Mouse (Mus musculus) heart, embryonic 12.5 days (tissue): ENCODE data around the gene Dnase1l1. TPM values are rescaled to one million over a fixed set of nuclear protein-coding genes. Genes with fewer than 3 reads are reported as not detected.

ENCODE experiments used
- ATAC-seq: fragments of 200-750 bp; cut with Nextera tagmentation; 2 replicates; pipeline ENCODE4 v1.8.0; 2017; ENCODE audit warnings: moderate TSS enrichment, moderate library complexity; ENCODE audit not compliant: insufficient number of reproducible peaks, low FRiP score
- H3K27ac ChIP-seq: fragments of 300-500 bp; sonication (generic); 2 replicates; pipeline ENCODE4 v1.5.1; 2016; ENCODE audit warnings: mild to moderate bottlenecking, moderate library complexity; ENCODE audit not compliant: poor library complexity, severe bottlenecking
- H3K27me3 ChIP-seq: fragments of 300-500 bp; sonication (generic); replicated peaks from 2 replicates; pipeline ENCODE4 v1.6.1; 2016; ENCODE audit warnings: mild to moderate bottlenecking, moderate library complexity
- H3K36me3 ChIP-seq: fragments of 300-500 bp; sonication (generic); 2 replicates; pipeline ENCODE4 v1.6.1; 2016; ENCODE audit warnings: mild to moderate bottlenecking, moderate library complexity
- H3K4me1 ChIP-seq: fragments of 300-500 bp; sonication (generic); replicated peaks from 2 replicates; pipeline ENCODE4 v1.6.1; 2016; ENCODE audit warnings: mild to moderate bottlenecking
- H3K4me2 ChIP-seq: fragments of 300-500 bp; sonication (generic); 2 replicates; pipeline ENCODE4 v1.6.1; 2016; ENCODE audit warnings: mild to moderate bottlenecking, moderate library complexity
- H3K4me3 ChIP-seq: fragments of 300-500 bp; sonication (generic); 2 replicates; pipeline ENCODE4 v1.5.1; 2016; ENCODE audit warnings: mild to moderate bottlenecking
- H3K9ac ChIP-seq: fragments of 300-500 bp; sonication (generic); 2 replicates; pipeline ENCODE4 v1.6.1; 2016; ENCODE audit warnings: mild to moderate bottlenecking, moderate library complexity
- H3K9me3 ChIP-seq: fragments of 300-500 bp; sonication (generic); replicated peaks from 2 replicates; pipeline ENCODE4 v1.6.1; 2016; ENCODE audit warnings: mild to moderate bottlenecking, moderate library complexity
- WGBS: fragments of 180-500 bp; shearing (Covaris S2); methylation state at CpG from one replicate; pipeline ENCODE4 v1.1.7; 2016; 5-methylcytosine and 5-hydroxymethylcytosine counted together
- microRNA-seq: library from miRNA; unstranded; fragments of <30 nt; microRNA quantifications from one replicate; pipeline ENCODE4, GENCODE M21; 2017
- polyA plus RNA-seq: library from polyadenylated mRNA; unstranded; fragments of >200 nt; fragmentation: Nextera tagmentation; extraction: Ambion mirVana; gene quantifications from 2 replicates; pipeline ENCODE4 v1.2.1, GENCODE M21; 2016

Dnase1l1 gene
- polyA plus RNA-seq, 1 experiment from 2014 or later, result 10.8 TPM

DNA sequence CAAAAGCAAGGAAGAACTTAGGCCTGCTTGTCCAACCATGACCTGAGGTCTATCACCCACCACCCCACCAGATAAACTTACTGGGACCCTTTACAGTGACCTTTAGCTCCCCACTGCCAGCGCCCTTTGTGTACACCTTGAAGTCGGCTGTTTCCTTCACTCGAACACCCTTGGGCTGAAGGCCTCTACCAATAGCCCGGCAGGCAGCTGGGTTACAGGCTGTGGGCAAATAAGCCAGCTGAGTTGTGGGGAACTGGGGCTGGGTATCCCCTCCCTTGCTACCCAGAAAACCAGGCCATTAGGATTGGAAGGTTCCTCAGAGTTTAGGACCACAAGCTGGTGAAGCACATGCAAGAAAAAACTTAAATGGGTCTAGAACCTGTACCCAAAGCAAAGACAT is 41.8 kb downstream of the Dnase1l1 start:
- Histone ChIP-seq H3K4me1 (peaks cover 15% of the 10 kb centered on the region), H3K9me3 (no peaks in the 10 kb centered on the region), H3K27ac (no peak overlapping the region), H3K9ac (no peak overlapping the region; the same call in 1 of the 2 replicates), H3K27me3 (no peaks in the 10 kb centered on the region), H3K4me3 (no peak overlapping the region), H3K4me2 (no peak overlapping the region), H3K36me3 (peaks cover 78% of the 10 kb centered on the region)
- WGBS, result 84% methylated on average over 4 of the region's 4 CpGs
- ATAC-seq, result no peak

DNA sequence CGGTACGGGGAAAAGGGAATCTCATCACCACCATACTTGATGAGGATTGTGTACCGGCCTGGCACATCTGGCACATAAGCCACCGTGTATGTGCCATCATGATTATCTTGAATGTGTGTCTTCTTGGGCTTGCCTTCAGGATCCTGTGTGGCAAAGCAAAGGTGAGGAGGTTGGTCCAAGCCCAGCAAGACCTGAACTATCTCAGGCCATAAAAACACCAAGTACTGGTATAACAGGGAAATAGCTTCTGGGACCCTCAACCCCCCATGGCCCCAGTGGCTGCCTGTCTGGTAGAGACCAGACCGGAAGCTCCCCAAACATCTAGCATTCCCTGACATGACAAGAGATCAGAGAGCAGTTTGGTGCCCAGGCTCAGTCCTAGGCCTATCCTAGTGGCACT is 48.9 kb downstream of the Dnase1l1 start:
- Histone ChIP-seq H3K4me2 (no peak overlapping the region), H3K9me3 (no peaks in the 10 kb centered on the region), H3K9ac (no peak overlapping the region), H3K4me3 (no peak overlapping the region), H3K4me1 (no peaks in the 10 kb centered on the region), H3K27ac (no peak overlapping the region), H3K36me3 (peaks cover 97% of the 10 kb centered on the region), H3K27me3 (no peaks in the 10 kb centered on the region)
- no peak for ATAC-seq
- WGBS, result 86% methylated on average over 5 of the region's 5 CpGs

DNA sequence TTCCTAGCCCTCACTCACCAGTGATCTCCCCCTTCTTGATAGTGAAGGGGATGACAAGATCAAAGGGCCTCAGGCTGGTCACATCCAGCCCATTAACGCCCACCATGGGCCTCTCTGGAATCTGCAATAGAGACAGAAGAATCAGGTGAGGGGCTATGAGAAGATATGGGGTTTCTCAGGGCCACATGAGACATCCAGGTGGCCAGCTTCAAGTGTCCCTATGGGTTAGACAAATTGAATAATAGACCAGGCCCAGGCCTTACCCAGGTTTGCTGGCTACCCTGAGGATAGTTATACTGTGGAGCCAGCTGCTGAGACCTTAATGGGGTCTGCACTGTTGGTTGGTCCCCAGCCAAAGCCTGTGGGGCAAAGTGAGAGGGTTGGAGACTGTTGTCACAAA is 52.1 kb downstream of the Dnase1l1 start:
- no peak for ATAC-seq
- no peak overlapping the region for H3K4me2 ChIP-seq
- H3K27ac ChIP-seq, result no peak overlapping the region
- no peak overlapping the region for H3K9ac ChIP-seq
- H3K27me3 ChIP-seq, result no peaks in the 10 kb centered on the region
- 59% methylated on average over 1 of the region's 1 CpGs for WGBS
- H3K4me3 ChIP-seq, result no peak overlapping the region
- H3K4me1 ChIP-seq, result no peaks in the 10 kb centered on the region
- no peaks in the 10 kb centered on the region for H3K9me3 ChIP-seq
- peaks cover 100% of the 10 kb centered on the region for H3K36me3 ChIP-seq

Small RNA genes within 50 kb of the gene (microRNA-seq; reads per million reads assigned to microRNA genes)
- gene Mir7091 (0.71 reads per million), gene Mir7092 (not detected)

Other genes with a start within 250 kb of the Dnase1l1 start
- not detected in 2 replicates for gene Opn1mw, start 154.9 kb downstream of the Dnase1l1 start, polyA plus RNA-seq
- gene Mecp2, start 147.0 kb downstream of the Dnase1l1 start, polyA plus RNA-seq, result 12.0 and 14.0 TPM in 2 replicates
- gene Tex28, start 114.5 kb downstream of the Dnase1l1 start, polyA plus RNA-seq, result not detected in 2 replicates
- gene Tktl1, start 105.1 kb downstream of the Dnase1l1 start, polyA plus RNA-seq, result not detected in 2 replicates
- 226 and 227 TPM in 2 replicates for gene Flna, start 32.5 kb downstream of the Dnase1l1 start, polyA plus RNA-seq
- gene Emd, start 27.6 kb downstream of the Dnase1l1 start, polyA plus RNA-seq, result 16.8 and 17.3 TPM in 2 replicates
- gene Rpl10, start 11.5 kb downstream of the Dnase1l1 start, polyA plus RNA-seq, result 437 and 446 TPM in 2 replicates
- gene Taz, start 425 bp downstream of the Dnase1l1 start, polyA plus RNA-seq, result 70.5 and 71.3 TPM in 2 replicates
- 125 and 128 TPM in 2 replicates for gene Atp6ap1, start 14.8 kb upstream of the Dnase1l1 start, polyA plus RNA-seq
- 167 and 174 TPM in 2 replicates for gene Gdi1, start 22.7 kb upstream of the Dnase1l1 start, polyA plus RNA-seq
- 53.1 and 55.1 TPM in 2 replicates for gene Fam50a, start 30.7 kb upstream of the Dnase1l1 start, polyA plus RNA-seq
- gene Plxna3, start 46.7 kb upstream of the Dnase1l1 start, polyA plus RNA-seq, result 9.6 and 9.8 TPM in 2 replicates
- 93.9 and 95.5 TPM in 2 replicates for gene Lage3, start 71.3 kb upstream of the Dnase1l1 start, polyA plus RNA-seq
- 57.4 and 58.2 TPM in 2 replicates for gene Ubl4a, start 90.9 kb upstream of the Dnase1l1 start, polyA plus RNA-seq
- gene Slc10a3, start 91.0 kb upstream of the Dnase1l1 start, polyA plus RNA-seq, result 13.5 and 13.7 TPM in 2 replicates
- 25.7 and 26.8 TPM in 2 replicates for gene Fam3a, start 110.9 kb upstream of the Dnase1l1 start, polyA plus RNA-seq
- gene Ikbkg, start 111.0 kb upstream of the Dnase1l1 start, polyA plus RNA-seq, result 25.6 and 29.4 TPM in 2 replicates
- 18.5 TPM in 2 replicates for gene G6pdx, start 146.9 kb upstream of the Dnase1l1 start, polyA plus RNA-seq
- gene Gm6880, start 199.1 kb upstream of the Dnase1l1 start, polyA plus RNA-seq, result not detected in 2 replicates